Mouse (Mus musculus): ENCODE results near the gene Manba.

GRCm38 (mm10) chr3:135564706-135565105 is 79.3 kb downstream of the Manba start:
- no peak for TF ChIP-seq CTCF (IDR thresholded peaks at IDR 0.05; ENCODE audit: extremely low read depth, insufficient read depth, low read length)
- TF ChIP-seq POLR2A (IDR thresholded peaks at IDR 0.05; ENCODE audit: extremely low read depth, insufficient read depth, low read length) = no peak
